Mouse (Mus musculus): ENCODE data around the gene Las1l. TPM values are rescaled to one million over a fixed set of nuclear protein-coding genes. Genes with fewer than 3 reads are reported as not detected.
"Not testable (repeated sequence)": the region's sequence is repeated elsewhere in the genome, so short reads cannot be mapped to it uniquely, and the experiment has no call there.

Gene Las1l
- 61.4 and 74.5 TPM in 2 replicates for total RNA-seq (2014; fragmentation: Nextera tagmentation)
- 55.7 and 66.7 TPM in 2 replicates for total RNA-seq (2017)

GRCm38 (mm10) chrX:95956497-95957293, at the start of gene Las1l:
Gene Las1l (minus strand): TSS chrX:95956962.
- ATAC-seq (replicated peaks; ENCODE audit: low FRiP score, low TSS enrichment, poor library complexity, severe bottlenecking), result peak; percentile 100

- no peak for ATAC-seq (replicated peaks; ENCODE audit: low FRiP score, low TSS enrichment, poor library complexity, severe bottlenecking)
Observed at GRCm38 (mm10) chrX:96006395-96006794, 49.6 kb upstream of the Las1l start.

GRCm38 (mm10) chrX:95999601-96000000, 42.8 kb upstream of the Las1l start:
- ATAC-seq (replicated peaks; ENCODE audit: low FRiP score, low TSS enrichment, poor library complexity, severe bottlenecking), result 0 out of 2 replicates have a peak, but pooled peaks have one; percentile 65

GRCm38 (mm10) chrX:95993206-95993605, 36.4 kb upstream of the Las1l start:
- no peak for ATAC-seq (replicated peaks; ENCODE audit: low FRiP score, low TSS enrichment, poor library complexity, severe bottlenecking)

GRCm38 (mm10) chrX:95969936-95970335, 13.2 kb upstream of the Las1l start:
- ATAC-seq (replicated peaks; ENCODE audit: low FRiP score, low TSS enrichment, poor library complexity, severe bottlenecking), result no peak

GRCm38 (mm10) chrX:95969116-95969515, 12.4 kb upstream of the Las1l start:
- no peak for ATAC-seq (replicated peaks; ENCODE audit: low FRiP score, low TSS enrichment, poor library complexity, severe bottlenecking)

- ATAC-seq (replicated peaks; ENCODE audit: low FRiP score, low TSS enrichment, poor library complexity, severe bottlenecking), result peak; percentile 94
Observed at GRCm38 (mm10) chrX:95968594-95968965, 11.8 kb upstream of the Las1l start.

GRCm38 (mm10) chrX:95967847-95968593, 11.3 kb upstream of the Las1l start:
- ATAC-seq (replicated peaks; ENCODE audit: low FRiP score, low TSS enrichment, poor library complexity, severe bottlenecking), result peak; percentile 88

GRCm38 (mm10) chrX:95965036-95965435, 8.3 kb upstream of the Las1l start:
- no peak for ATAC-seq (replicated peaks; ENCODE audit: low FRiP score, low TSS enrichment, poor library complexity, severe bottlenecking)

GRCm38 (mm10) chrX:95963366-95963765, 6.6 kb upstream of the Las1l start:
- no peak for ATAC-seq (replicated peaks; ENCODE audit: low FRiP score, low TSS enrichment, poor library complexity, severe bottlenecking)

GRCm38 (mm10) chrX:95957461-95957860, 699 bp upstream of the Las1l start:
- ATAC-seq (replicated peaks; ENCODE audit: low FRiP score, low TSS enrichment, poor library complexity, severe bottlenecking), result not testable (repeated sequence)

- peak; percentile 81 for ATAC-seq (replicated peaks; ENCODE audit: low FRiP score, low TSS enrichment, poor library complexity, severe bottlenecking)
Observed at GRCm38 (mm10) chrX:95950776-95951175, 6.0 kb downstream of the Las1l start.

GRCm38 (mm10) chrX:95948135-95948534, 8.6 kb downstream of the Las1l start:
- no peak for ATAC-seq (replicated peaks; ENCODE audit: low FRiP score, low TSS enrichment, poor library complexity, severe bottlenecking)

- no peak for ATAC-seq (replicated peaks; ENCODE audit: low FRiP score, low TSS enrichment, poor library complexity, severe bottlenecking)
Observed at GRCm38 (mm10) chrX:95945496-95945895, 11.3 kb downstream of the Las1l start.

- ATAC-seq (replicated peaks; ENCODE audit: low FRiP score, low TSS enrichment, poor library complexity, severe bottlenecking), result no peak
Observed at GRCm38 (mm10) chrX:95935481-95935880, 21.3 kb downstream of the Las1l start.

- no peak for ATAC-seq (replicated peaks; ENCODE audit: low FRiP score, low TSS enrichment, poor library complexity, severe bottlenecking)
Observed at GRCm38 (mm10) chrX:95902716-95903115, 54.0 kb downstream of the Las1l start.

Other genes starting within 250 kb of the Las1l start
- gene Zc3h12b, start 245.3 kb downstream of the Las1l start, total RNA-seq (2014; fragmentation: Nextera tagmentation), result 0.35 and 1.4 TPM in 2 replicates
- 0.28 and 0.80 TPM in 2 replicates for gene Zc3h12b, start 245.3 kb downstream of the Las1l start, total RNA-seq (2017)
- gene Msn, start 139.1 kb upstream of the Las1l start, total RNA-seq (2014; fragmentation: Nextera tagmentation), result 98.9 and 111 TPM in 2 replicates
- gene Msn, start 139.1 kb upstream of the Las1l start, total RNA-seq (2017), result 84.6 and 98.3 TPM in 2 replicates